In the genomic region with DNA sequence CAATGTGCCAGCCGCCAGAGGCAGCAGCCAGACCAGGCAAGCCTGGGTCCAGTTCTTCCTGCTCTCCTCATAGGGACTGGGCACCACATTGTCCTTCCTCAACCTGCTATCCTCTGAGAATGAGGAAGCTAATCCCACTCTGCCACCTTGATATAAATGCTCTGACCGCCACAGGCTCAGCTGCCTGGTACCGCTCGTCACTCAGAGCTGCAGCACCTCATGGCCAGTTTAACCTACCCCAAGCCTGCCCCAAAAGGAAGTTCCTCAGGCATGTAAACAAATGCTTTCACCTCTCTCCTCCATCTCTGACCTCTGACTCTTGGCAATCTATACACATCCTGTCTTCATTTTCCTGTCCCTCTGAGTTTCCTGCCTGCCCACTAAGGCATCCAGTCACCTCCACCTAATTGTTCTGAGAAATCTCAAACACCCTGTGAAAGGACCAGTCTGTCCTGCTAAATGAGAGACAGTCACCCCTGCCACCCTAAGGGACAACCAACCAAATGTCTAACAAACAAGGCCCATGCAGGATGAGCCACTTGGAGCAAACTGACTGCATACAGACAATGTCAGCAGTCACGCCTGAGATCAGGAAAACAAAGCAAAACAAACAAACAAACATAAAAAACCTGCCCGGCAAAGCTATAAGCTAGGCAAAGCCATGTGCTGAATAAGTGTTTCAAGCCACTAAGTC, we compare ENCODE assay signal across 11 mouse cellular contexts. TPM values are rescaled to one million over a fixed set of nuclear protein-coding genes. Genes with fewer than 3 reads are reported as not detected.
DNase-seq lines count a peak whose midpoint lies in the region; ATAC-seq lines count a peak whose summit lies in the region.
"Had no signal": no experiment of that assay in that cellular context is flagged by ENCODE, and none has a peak within 500 bp of the region (broad histone marks: within the 10 kb centered on the region; RNA-seq: fewer than 3 reads in every experiment).

No protein-coding gene starts in this region.

- H3K4me3 ChIP-seq in brown adipose tissue, adult 24 weeks (ENCODE audit: insufficient read depth, low read depth, low read length), result peak overlapping the region; percentile 9; the same call in 1 of the 2 replicates
- no peak overlapping the region for H3K4me3 ChIP-seq in liver, embryonic 16.5 days (ENCODE audit: low read depth, low read length)
- H3K4me3 ChIP-seq: embryonic facial prominence, embryonic 13.5 days; hindbrain, embryonic 12.5 days had no signal

- no peak overlapping the region for H3K4me2 ChIP-seq in liver, embryonic 16.5 days (ENCODE audit: low read depth, low read length)
- H3K4me2 ChIP-seq: embryonic facial prominence, embryonic 13.5 days; hindbrain, embryonic 12.5 days had no signal

- peaks cover 68% of the 10 kb centered on the region for H3K4me1 ChIP-seq in brown adipose tissue, adult 24 weeks (ENCODE audit: control insufficient read depth, insufficient read depth, insufficient read length, low read length)
- peaks cover 70% of the 10 kb centered on the region for H3K4me1 ChIP-seq in liver, embryonic 16.5 days (ENCODE audit: control insufficient read depth, low read depth, low read length)

- no peaks in the 10 kb centered on the region for H3K27me3 ChIP-seq in liver, embryonic 16.5 days (ENCODE audit: control insufficient read depth, insufficient read depth, low read depth, low read length)
- H3K27me3 ChIP-seq: embryonic facial prominence, embryonic 13.5 days; hindbrain, embryonic 12.5 days had no signal

- H3K36me3 ChIP-seq in liver, embryonic 16.5 days (ENCODE audit: control insufficient read depth, insufficient read depth), result no peaks in the 10 kb centered on the region
- H3K36me3 ChIP-seq: G1E had no signal

- DNase-seq in kidney, adult 11 months, result peak; percentile 47
- DNase-seq in kidney, postnatal 4 days, result no peak
- no peak for DNase-seq in gastrocnemius, postnatal 25 days
- no peak for DNase-seq in cerebellum, adult 8-10 months
- no peak for DNase-seq in urinary bladder, adult 2 months (ENCODE audit: low spot score)

- WGBS in liver, embryonic 16.5 days (ENCODE audit: insufficient replicate concordance), result 53% methylated on average over 6 of the region's 6 CpGs

- no peak overlapping the region for H3K9ac ChIP-seq in liver, embryonic 16.5 days (ENCODE audit: low read depth, low read length)
- H3K9ac ChIP-seq: embryonic facial prominence, embryonic 13.5 days; hindbrain, embryonic 12.5 days had no signal

- peak; percentile 68 for ATAC-seq in inflammation-experienced regulatory T-cells, adult 6 months
- ATAC-seq in liver, embryonic 16.5 days (ENCODE audit: low read depth), result peak; percentile 20; the same call in 1 of the 2 replicates

- peak overlapping the region; percentile 77 for H3K27ac ChIP-seq in brown adipose tissue, adult 24 weeks (replicated peaks; ENCODE audit: low read depth, low read length)
- H3K27ac ChIP-seq in liver, embryonic 16.5 days (ENCODE audit: low read length), result peak overlapping the region; percentile 79
- H3K27ac ChIP-seq: embryonic facial prominence, embryonic 13.5 days; hindbrain, embryonic 12.5 days had no signal

- H3K9me3 ChIP-seq in liver, embryonic 16.5 days (replicated peaks; ENCODE audit: control insufficient read depth, low read length), result no peaks in the 10 kb centered on the region
- H3K9me3 ChIP-seq: embryonic facial prominence, embryonic 13.5 days; G1E; hindbrain, embryonic 12.5 days had no signal

RNA-seq across cellular contexts. Expression of a gene that starts 27.8 kb away (rescaled TPM):
- polyA plus RNA-seq in brown adipose tissue, adult 24 weeks (2012; ENCODE audit: insufficient read depth, insufficient read length, missing spikeins), result 65.9 and 67.5 TPM in 2 replicates
- 10 to 100 TPM in 1 of 3 experiments, 1 to 10 TPM in 2; 5.4 to 11.5 (median 7.1) TPM for polyA plus RNA-seq in inflammation-experienced regulatory T-cells, adult 6 months (2017; shearing (Covaris generic))
- polyA plus RNA-seq in liver, embryonic 16.5 days (2015; fragmentation: Nextera tagmentation; extraction: Ambion mirVana), result 19.3 and 22.1 TPM in 2 replicates
- total RNA-seq in gastrocnemius, postnatal 25 days (2021), result 10 to 100 TPM; 33.9 to 46.8 TPM
- 36.1 and 37.0 TPM in 2 replicates for polyA plus RNA-seq in urinary bladder, adult 2 months (2012; rRNA removed)
